Mouse (Mus musculus): ENCODE results near the gene Nid2.

Gene Nid2

GRCm38 (mm10) chr14:19860281-19860680 lies 109.2 kb downstream of the Nid2 start:
- DNase-seq, result no peak

Data from liver (tissue).